Mouse (Mus musculus) liver, adult 2 months (tissue): Measurements from ENCODE around the gene D130043K22Rik.

ENCODE experiments used
- CTCF ChIP-seq: fragments of 200-500 bp; IDR thresholded peaks from 2 replicates; pipeline ENCODE4 v1.5.1; 2011; ENCODE audit warnings: low read depth, low read length, control low read depth
- POLR2A ChIP-seq: fragments of 200-500 bp; IDR thresholded peaks from 2 replicates; pipeline ENCODE4 v1.6.1; 2011; ENCODE audit warnings: low read length, control low read depth; ENCODE audit not compliant: insufficient read depth; ENCODE audit errors: extremely low read depth

GRCm38 (mm10) chr13:24892516-24892915 lies 47.6 kb downstream of the D130043K22Rik start:
- no peak for TF ChIP-seq POLR2A
- no peak for TF ChIP-seq CTCF
